Mouse (Mus musculus) midbrain, postnatal 0 days (tissue): Measurements from ENCODE around the gene Ppara. TPM values are rescaled to one million over a fixed set of nuclear protein-coding genes. Genes with fewer than 3 reads are reported as not detected.

ENCODE experiments used
- ATAC-seq: fragments of 200-750 bp; cut with Nextera tagmentation; 2 replicates; pipeline ENCODE4 v1.8.0; 2017; ENCODE audit warnings: moderate number of reproducible peaks, mild to moderate bottlenecking, moderate TSS enrichment, moderate library complexity; ENCODE audit not compliant: low FRiP score
- DNase-seq: peaks from one replicate; pipeline ENCODE4 v3.0.0-alpha.2; 2015; ENCODE audit warnings: low spot score
- H3K27ac ChIP-seq: fragments of 300-500 bp; sonication (generic); 2 replicates; pipeline ENCODE4 v1.5.1; 2014; ENCODE audit warnings: low read depth, mild to moderate bottlenecking, low read length, mixed read lengths
- H3K27me3 ChIP-seq: fragments of 300-500 bp; sonication (generic); 2 replicates; pipeline ENCODE4 v1.6.1; 2014; ENCODE audit warnings: low read length, control low read depth, mixed read lengths; ENCODE audit not compliant: insufficient read depth
- H3K36me3 ChIP-seq: fragments of 300-500 bp; sonication (generic); 2 replicates; pipeline ENCODE4 v1.6.1; 2014; ENCODE audit warnings: low read length, control low read depth, mixed read lengths; ENCODE audit not compliant: insufficient read depth
- H3K4me1 ChIP-seq: fragments of 300-500 bp; sonication (generic); 2 replicates; pipeline ENCODE4 v1.6.1; 2014; ENCODE audit warnings: mild to moderate bottlenecking, control low read depth, antibody characterized with exemption, low read length, mixed read lengths; ENCODE audit not compliant: insufficient read depth
- H3K4me2 ChIP-seq: fragments of 300-500 bp; sonication (generic); 2 replicates; pipeline ENCODE4 v1.6.1; 2014; ENCODE audit warnings: low read depth, mild to moderate bottlenecking, low read length, mixed read lengths; ENCODE audit not compliant: poor library complexity, severe bottlenecking
- H3K4me3 ChIP-seq: fragments of 300-500 bp; sonication (generic); 2 replicates; pipeline ENCODE4 v1.5.1; 2014; ENCODE audit warnings: low read depth, mild to moderate bottlenecking, low read length, moderate library complexity
- H3K9ac ChIP-seq: fragments of 300-500 bp; sonication (generic); replicated peaks from 2 replicates; pipeline ENCODE4 v1.6.1; 2014; ENCODE audit warnings: mild to moderate bottlenecking, low read length, moderate library complexity, mixed read lengths; ENCODE audit not compliant: poor library complexity, severe bottlenecking
- H3K9me3 ChIP-seq: fragments of 300-500 bp; sonication (generic); 2 replicates; pipeline ENCODE4 v1.6.1; 2016; ENCODE audit warnings: low read length, control low read depth
- CTCF ChIP-seq: IDR thresholded peaks from 2 replicates; pipeline ENCODE4 v1.5.1; 2016; ENCODE audit warnings: antibody characterized with exemption, mild to moderate bottlenecking
- WGBS: fragments of 180-500 bp; shearing (Covaris S2); extraction: QIAGEN DNeasy Blood & Tissue Kit; methylation state at CpG from one replicate; pipeline ENCODE4 v1.1.7; 2014; 5-methylcytosine and 5-hydroxymethylcytosine counted together
- microRNA counts: library from miRNA; unstranded; fragments of <30 nt; microRNA quantifications from one replicate; lab custom pipeline; 2015
- microRNA-seq: library from miRNA; unstranded; fragments of <30 nt; microRNA quantifications from one replicate; pipeline ENCODE4, GENCODE M21; 2016; ENCODE audit warnings: borderline number of aligned reads
- polyA plus RNA-seq: library from polyadenylated mRNA; unstranded; fragments of >200 nt; fragmentation: Nextera tagmentation; extraction: Ambion mirVana; gene quantifications from 2 replicates; pipeline ENCODE4 v1.2.1, GENCODE M21; 2015
- total RNA-seq: library from RNA; depleted of rRNA; stranded (reverse); fragments of >200 nt; gene quantifications from 2 replicates; pipeline ENCODE4 v1.2.3, GENCODE M21; 2014; rRNA removed

Gene Ppara
- total and polyA plus RNA-seq, 2 experiments from 2014 or later = 0.86 to 1.6 TPM

DNA sequence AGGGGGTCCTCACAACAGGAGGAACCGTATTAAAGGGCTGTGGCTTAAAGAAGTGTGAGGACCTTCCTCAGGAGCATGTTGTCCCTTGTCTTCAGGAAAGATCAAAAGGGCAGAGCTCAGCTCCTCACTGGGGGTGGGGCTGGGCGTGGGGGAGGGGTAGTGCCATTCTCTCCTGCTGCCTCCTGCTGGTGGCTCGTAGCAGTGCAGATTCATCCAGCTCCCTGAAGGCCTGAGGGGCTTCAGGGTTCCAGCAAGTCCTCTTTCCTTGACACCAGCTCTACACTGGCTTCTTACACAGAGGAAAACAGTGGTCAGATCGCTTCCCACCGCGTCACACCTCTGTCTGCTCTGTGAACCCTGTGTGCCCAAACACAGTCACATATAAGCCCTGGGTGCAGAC, 106.2 kb downstream of the Ppara start:
- WGBS = 40% methylated on average over 6 of the region's 6 CpGs
- Histone ChIP-seq H3K9ac (no peak overlapping the region), H3K4me1 (no peaks in the 10 kb centered on the region), H3K4me2 (no peak overlapping the region), H3K36me3 (no peaks in the 10 kb centered on the region; the same call in 1 of the 2 replicates), H3K27me3 (no peaks in the 10 kb centered on the region), H3K27ac (no peak overlapping the region), H3K9me3 (no peaks in the 10 kb centered on the region), H3K4me3 (no peak overlapping the region)
- DNase-seq (no peak), ATAC-seq (no peak)
- peak; percentile 61 for TF ChIP-seq CTCF

DNA sequence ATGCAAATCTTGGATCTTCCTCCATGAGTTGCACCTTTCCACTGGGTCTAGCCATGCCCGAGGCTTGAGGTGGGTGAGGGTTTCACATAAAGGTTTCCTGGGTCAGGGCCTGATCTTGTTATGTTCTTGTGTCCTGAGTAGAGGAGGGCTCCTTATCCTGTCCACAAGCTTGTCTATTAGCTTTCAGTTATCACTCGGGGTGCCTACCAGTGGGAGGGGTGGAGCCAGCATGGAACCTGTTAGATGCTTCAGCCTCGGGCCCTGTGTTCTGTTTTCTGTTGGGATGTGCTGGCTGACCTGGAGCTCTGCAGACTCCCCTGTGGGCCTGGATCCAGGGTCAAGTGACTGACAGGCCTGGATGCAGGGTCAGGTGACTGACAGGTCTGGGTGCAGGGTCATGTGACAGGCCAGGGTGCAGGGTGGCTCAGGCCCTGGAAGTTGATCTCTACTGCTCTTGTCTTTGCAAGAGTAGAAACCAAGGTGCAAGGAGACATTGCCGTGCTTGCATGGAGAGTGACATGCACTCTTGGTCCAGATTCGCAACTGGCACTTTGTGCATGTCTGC, 107.1 kb downstream of the Ppara start:
- no peak for TF ChIP-seq CTCF
- no peak overlapping the region for H3K9ac ChIP-seq
- H3K4me3 ChIP-seq = no peak overlapping the region
- no peaks in the 10 kb centered on the region for H3K27me3 ChIP-seq
- H3K27ac ChIP-seq = no peak overlapping the region
- no peaks in the 10 kb centered on the region for H3K9me3 ChIP-seq
- DNase-seq (no peak), ATAC-seq (no peak)
- no peak overlapping the region for H3K4me2 ChIP-seq
- no peaks in the 10 kb centered on the region; the same call in 1 of the 2 replicates for H3K36me3 ChIP-seq
- H3K4me1 ChIP-seq = no peaks in the 10 kb centered on the region
- whole genome bisulfite sequencing = 83% methylated on average over 5 of the region's 5 CpGs

DNA sequence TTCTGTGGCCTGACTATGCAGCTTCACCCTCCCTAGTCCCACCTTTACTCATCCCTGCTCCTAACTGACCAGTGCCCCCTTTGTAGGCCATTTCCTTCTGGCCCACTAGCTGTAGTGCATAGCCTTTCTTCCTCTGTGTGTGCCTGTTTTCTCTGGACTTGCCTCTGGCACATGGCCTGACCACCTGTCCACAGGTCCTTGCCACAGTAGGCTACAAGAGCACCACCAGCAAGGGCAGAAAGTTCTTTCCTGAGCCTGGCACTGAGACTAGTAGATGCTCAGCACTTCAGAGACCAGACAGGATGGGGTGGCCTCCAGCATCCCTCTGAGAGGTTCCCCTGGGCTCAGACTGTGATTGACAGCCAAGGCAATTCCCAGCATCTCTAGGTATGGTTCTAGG, 110.3 kb downstream of the Ppara start:
- no peak overlapping the region for H3K9ac ChIP-seq
- no peaks in the 10 kb centered on the region for H3K4me1 ChIP-seq
- H3K4me2 ChIP-seq = no peak overlapping the region
- no peak for TF ChIP-seq CTCF
- ATAC-seq (no peak), DNase-seq (no peak)
- no peaks in the 10 kb centered on the region for H3K27me3 ChIP-seq
- no peak overlapping the region for H3K4me3 ChIP-seq
- H3K27ac ChIP-seq = no peak overlapping the region
- no peaks in the 10 kb centered on the region for H3K9me3 ChIP-seq
- no peaks in the 10 kb centered on the region; the same call in 1 of the 2 replicates for H3K36me3 ChIP-seq

GRCm38 (mm10) chr15:85851656-85852392, 117.0 kb downstream of the Ppara start:
- Histone ChIP-seq H3K9ac (no peak overlapping the region), H3K36me3 (0 out of 2 replicates have a peak, but pooled peaks cover 5% of the 10 kb centered on the region), H3K9me3 (no peaks in the 10 kb centered on the region), H3K27ac (no peak overlapping the region), H3K4me1 (no peaks in the 10 kb centered on the region), H3K4me3 (no peak overlapping the region), H3K27me3 (no peaks in the 10 kb centered on the region), H3K4me2 (no peak overlapping the region)
- ATAC-seq (no peak), DNase-seq (no peak)
- 82% methylated on average over 12 of the region's 12 CpGs for WGBS
- TF ChIP-seq CTCF = peak; percentile 47

MicroRNAs encoded within 50 kb of the gene (microRNA counts, 519-probe panel; counts per million panel counts)
- microRNA mmu-let-7b (lab: Ali Mortazavi, UCI) (6,443 counts per million, percentile 98 among the panel's probes with 10 or more counts), microRNA mmu-let-7c (lab: Ali Mortazavi, UCI) (7,048 counts per million, percentile 99 among the panel's probes with 10 or more counts)

Small RNA genes lying within 50 kb of the gene (microRNA-seq; reads per million reads assigned to microRNA genes)
- gene Mirlet7b (7,531 reads per million, percentile 93 among the genes with 10 or more reads in this experiment), gene Mirlet7c-2 (1,155 reads per million, percentile 77 among the genes with 10 or more reads in this experiment)

Other genes with a start within 250 kb of the Ppara start
- gene 7530416G11Rik, start 231.8 kb upstream of the Ppara start, total RNA-seq = not detected in 2 replicates
- not detected in 2 replicates for gene 7530416G11Rik, start 231.8 kb upstream of the Ppara start, polyA plus RNA-seq
- gene Wnt7b, start 152.5 kb upstream of the Ppara start, total RNA-seq = 26.3 and 34.3 TPM in 2 replicates
- 19.0 and 19.5 TPM in 2 replicates for gene Wnt7b, start 152.5 kb upstream of the Ppara start, polyA plus RNA-seq
- 16.2 and 31.7 TPM in 2 replicates for gene Cdpf1, start 76.7 kb downstream of the Ppara start, total RNA-seq
- 22.8 and 23.0 TPM in 2 replicates for gene Cdpf1, start 76.7 kb downstream of the Ppara start, polyA plus RNA-seq
- gene Pkdrej, start 86.8 kb downstream of the Ppara start, total RNA-seq = 0.33 and 0.57 TPM in 2 replicates
- gene Pkdrej, start 86.8 kb downstream of the Ppara start, polyA plus RNA-seq = 0.06 and 0.16 TPM in 2 replicates
- gene Ttc38, start 97.3 kb downstream of the Ppara start, total RNA-seq = 3.8 and 19.1 TPM in 2 replicates
- 2.2 and 3.1 TPM in 2 replicates for gene Ttc38, start 97.3 kb downstream of the Ppara start, polyA plus RNA-seq
- gene Gtse1, start 124.8 kb downstream of the Ppara start, total RNA-seq = 2.4 and 3.2 TPM in 2 replicates
- gene Gtse1, start 124.8 kb downstream of the Ppara start, polyA plus RNA-seq = 1.8 and 1.9 TPM in 2 replicates
- gene Trmu, start 144.3 kb downstream of the Ppara start, total RNA-seq = 22.7 and 27.6 TPM in 2 replicates
- gene Trmu, start 144.3 kb downstream of the Ppara start, polyA plus RNA-seq = 37.0 and 41.4 TPM in 2 replicates